Mouse (Mus musculus): ENCODE data around the gene Hes5.
A peak's percentile ranks its signal among the peaks of the same experiment; 100 is the strongest.

Gene Hes5

GRCm38 (mm10) chr4:154965856-154966255 is 5.1 kb downstream of the Hes5 start:
- no peak for DNase-seq

DNA sequence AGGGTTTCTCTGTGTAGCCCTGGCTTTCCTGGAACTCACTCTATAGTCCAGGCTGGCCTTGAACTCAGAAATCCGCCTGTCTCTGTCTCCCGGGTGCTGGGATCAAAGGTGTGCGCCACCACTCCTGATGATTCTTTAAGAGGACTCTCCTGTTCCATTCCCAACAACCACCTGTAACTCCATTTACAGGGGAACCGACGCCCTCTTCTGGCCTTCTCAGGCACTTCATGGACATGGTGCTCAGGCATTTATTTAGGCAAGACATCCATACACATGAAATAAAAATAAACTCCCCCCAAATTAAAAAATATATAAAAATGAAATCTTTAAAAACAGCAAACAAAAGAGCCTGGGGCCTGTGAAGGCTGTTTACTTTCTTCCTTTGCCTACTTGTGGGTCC is 6.5 kb downstream of the Hes5 start:
- peak; percentile 61 to 66 for DNase-seq

DNA sequence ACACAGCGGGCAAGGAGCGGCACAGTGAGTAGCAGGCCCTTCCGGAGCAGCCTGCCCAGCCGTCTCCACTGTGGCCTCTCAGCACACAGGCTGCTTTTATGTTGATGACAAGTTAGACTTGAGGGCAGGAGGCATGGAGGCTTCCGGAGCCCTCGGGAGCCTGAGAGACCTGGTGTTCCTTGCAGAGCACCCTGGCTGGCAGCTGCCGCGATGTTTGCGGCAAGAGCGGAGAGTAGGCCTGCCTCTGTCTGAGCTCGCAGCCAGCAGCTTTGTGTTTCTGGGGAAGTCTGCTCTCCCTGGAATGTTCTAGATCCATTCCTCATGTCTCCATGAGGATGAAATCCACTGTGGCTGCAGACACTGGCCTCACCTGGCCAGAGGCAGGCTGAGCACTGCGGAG is 11.8 kb downstream of the Hes5 start:
- no peak for DNase-seq

DNA sequence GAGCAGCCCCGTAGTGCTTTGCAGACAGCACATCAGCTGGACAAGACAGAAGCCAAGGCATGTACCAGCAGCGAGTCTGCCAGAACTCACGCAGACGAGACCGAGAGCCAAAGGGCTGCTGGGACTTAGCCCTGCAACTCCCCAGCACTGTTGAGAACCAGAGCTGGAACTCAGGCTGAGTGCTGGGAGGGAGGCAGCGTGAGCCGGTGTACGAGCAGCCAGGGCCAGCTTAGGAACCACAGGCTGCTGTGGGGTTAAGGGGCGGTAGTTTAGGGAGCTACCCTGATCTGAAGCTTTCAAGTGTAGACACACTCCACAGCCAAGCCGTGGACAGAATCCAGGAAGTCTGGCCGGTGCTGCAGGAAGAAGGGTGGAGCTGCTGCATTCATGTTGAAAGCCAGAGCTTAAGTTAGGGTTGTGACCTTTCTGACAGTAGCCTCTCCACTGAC is 13.5 kb downstream of the Hes5 start:
- DNase-seq: peak; percentile 54 to 65

DNA sequence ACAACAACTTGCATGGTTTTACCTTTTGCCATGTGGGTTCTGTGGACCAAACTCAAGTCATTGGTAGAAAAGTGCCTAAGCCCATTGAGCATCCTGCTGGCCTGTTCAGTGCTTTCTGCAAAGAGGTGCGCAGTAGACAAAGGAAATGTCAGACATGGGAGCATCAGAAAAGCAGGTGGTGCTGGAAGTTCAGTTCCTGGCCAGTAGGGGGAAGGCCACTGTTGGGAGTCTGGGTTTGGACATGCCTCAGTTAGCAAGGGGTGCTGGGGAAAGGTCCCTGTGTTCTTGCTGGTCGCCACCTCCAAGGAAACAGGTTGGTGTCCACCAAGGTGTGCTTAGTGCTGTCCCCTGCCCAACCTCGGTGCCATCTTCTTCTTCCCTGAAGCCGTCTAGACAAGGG is 19.4 kb downstream of the Hes5 start:
- DNase-seq: no peak

DNA sequence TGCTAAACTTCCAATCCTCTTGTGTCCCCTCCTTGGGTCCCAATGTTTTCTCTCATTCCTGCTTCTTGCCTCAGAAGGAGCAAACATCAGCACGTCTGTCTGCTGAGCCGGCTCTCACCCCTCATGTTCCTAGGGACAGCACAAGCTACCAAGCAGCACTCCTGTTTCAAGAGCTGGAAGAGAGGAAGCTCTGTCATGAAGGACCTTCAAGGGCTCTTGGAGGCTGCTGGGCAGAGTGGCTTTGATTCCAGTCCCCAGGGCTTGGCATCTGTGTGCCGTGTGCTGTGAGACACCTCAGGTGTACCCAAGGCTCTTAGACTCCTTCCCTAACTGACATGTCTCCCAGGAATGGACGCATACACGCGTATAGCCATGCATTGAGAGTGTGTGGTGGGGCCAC is 20.4 kb downstream of the Hes5 start:
- no peak for DNase-seq

GRCm38 (mm10) chr4:154981530-154981929 is 20.8 kb downstream of the Hes5 start:
- DNase-seq: peak; percentile 62 to 69

DNA sequence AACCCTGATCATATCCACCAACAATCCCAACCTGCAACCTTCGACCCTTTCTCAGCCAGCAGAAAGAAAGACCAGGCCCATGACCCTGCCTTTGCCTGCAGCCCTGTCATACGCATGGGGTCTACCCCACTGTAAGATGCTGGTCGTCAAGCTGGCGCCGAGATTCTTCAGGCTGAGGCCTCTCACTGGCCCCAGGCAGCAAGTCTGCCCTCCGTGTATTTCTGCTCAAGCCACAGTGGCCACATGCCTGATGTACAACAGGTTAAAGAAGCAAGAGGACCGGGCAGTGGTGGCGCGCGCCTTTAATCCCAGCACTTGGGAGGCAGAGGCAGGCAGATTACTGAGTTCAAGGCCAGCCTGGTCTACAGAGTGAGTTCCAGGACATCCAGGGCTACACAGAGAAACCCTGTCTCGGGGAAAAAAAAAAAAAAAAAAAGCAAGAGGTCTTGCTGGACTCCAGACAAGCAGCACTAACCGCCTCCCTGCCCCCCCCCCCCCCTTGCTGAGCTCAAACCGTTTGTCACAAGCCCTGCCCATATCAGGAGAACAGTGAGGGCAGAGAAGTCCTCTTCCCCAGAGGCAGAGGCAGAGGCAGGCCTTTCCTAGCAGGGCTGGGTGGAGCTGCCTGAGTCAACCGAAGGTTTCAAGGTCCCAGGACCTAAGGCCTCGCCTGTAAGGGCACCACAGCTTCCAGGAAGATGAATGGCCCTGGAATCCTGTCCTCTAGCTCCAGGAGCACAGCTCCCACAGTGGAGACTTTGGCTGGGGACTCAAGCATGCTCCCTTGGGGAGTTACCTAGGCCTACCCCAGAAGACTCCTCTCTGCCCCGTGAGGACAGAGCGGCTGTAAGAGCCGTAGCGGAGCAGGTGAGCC is 21.8 kb downstream of the Hes5 start:
- no peak for DNase-seq

GRCm38 (mm10) chr4:154983767-154984166 is 23.0 kb downstream of the Hes5 start:
- DNase-seq: no peak

- DNase-seq: no peak
These were observed 24.5 kb downstream of the Hes5 start for GRCm38 (mm10) chr4:154985151-154985777.

GRCm38 (mm10) chr4:154986096-154986495 is 25.4 kb downstream of the Hes5 start:
- peak; percentile 78 to 82 for DNase-seq

DNA sequence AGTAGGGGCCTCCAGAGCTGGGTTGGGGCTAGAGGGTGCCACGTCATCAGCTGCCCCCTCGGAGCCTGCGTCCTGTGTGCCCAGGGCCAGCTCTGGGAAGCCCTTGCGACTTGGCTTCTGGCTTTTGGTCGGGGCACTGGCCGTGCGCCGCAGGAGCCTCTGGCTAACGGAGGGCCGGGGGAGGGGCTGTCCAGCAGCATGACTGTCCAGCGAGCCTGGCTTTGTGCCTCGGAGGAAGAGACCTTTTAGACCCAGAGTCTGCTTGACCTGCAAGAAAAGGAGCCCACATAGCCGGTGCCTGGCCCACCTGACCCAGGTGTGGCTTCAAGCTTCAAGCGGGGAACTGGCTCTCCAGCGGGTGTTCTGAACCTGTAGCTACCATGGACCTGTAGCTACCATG is 26.0 kb downstream of the Hes5 start:
- DNase-seq: no peak

- no peak for DNase-seq
These were observed 34.2 kb downstream of the Hes5 start for GRCm38 (mm10) chr4:154994876-154995275.

DNA sequence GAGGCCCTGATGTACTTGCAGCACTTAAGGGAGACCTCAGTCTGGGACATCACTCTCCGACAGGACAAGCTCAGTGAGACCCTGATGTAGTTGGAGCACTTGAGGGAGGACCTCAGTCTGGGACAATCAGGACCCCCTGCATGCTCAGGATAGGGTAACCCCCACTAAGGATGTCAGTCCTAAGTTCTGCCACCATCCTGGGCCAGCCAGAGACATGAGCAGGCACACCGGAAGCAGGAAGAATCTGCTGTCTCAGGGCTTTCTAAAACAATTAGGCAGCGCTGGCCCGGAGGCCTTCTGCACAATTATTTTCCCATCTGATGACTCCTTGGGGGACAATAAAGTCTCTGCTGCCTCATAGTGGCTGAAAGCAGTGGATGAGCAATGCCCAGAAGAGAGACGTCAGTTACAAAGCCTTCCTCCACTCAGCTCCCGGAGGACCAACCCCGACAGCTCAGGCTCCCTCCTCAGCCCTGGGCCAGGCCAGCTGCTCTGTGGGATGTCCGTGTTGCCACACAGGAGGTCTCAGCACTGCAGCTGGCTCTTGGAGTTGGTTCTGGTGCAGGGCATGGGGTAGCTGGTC is 35.9 kb downstream of the Hes5 start:
- DNase-seq: peak in 1 of 2 experiments; percentile 32

GRCm38 (mm10) chr4:154999379-154999778 is 38.7 kb downstream of the Hes5 start:
- DNase-seq: no peak

DNA sequence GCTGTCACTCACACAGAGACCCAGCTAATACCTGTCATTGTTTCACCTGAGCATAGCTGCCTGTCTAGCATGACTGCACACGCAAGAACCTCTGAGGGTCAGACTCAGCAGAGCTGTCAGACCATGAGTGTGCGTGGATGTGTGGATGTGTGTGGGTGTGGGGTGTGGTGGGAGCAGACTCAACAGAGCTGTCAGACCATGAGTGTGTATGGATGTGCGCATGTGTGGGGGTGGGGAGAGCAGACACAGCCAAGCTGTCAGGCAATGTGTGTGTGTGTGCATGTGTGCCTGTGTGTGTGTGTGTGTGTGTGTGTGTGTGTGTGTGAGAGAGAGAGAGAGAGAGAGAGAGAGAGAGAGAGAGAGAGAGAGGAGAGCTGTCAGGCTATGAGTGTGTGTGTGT is 44.6 kb downstream of the Hes5 start:
- no peak for DNase-seq

DNA sequence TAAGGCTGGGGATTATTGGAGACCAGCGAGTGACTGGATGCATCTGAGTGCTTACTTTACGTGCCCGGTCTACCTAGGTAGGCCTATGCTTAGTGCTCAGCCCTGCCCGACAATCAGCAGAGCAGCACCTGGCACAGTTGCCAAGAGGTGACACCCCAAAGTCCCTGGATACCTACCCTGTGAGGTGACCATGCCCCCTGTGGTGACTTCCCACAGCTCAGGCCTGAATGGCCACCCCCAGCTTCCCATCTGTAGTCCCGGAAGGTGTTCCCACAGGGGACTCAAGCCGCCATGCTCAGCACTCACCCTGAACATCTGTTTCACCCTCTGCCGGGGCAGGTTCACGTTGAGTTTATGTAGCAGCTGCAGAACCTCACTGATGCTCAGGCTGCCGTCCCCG is 45.6 kb downstream of the Hes5 start:
- no peak for DNase-seq

DNA sequence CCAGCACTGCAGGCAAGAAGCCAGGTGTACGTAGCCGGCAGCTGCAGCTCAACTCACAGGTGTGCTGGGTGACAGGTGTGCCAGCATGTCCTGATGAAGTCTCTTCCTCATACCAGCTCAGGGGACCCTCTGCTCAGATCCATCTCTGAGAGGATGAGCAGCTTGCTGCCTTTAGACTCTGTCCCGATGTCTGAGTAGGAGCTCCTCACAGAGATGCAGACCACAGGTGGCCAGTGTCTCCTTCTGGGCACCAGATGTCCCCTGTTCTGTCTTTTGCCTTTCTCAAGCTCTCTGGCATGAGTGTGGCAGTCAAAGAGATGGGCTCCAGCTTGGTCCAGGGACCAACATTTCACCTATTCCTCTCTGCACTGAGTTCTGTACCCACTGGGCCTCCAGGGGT is 46.9 kb downstream of the Hes5 start:
- no peak for DNase-seq

DNA sequence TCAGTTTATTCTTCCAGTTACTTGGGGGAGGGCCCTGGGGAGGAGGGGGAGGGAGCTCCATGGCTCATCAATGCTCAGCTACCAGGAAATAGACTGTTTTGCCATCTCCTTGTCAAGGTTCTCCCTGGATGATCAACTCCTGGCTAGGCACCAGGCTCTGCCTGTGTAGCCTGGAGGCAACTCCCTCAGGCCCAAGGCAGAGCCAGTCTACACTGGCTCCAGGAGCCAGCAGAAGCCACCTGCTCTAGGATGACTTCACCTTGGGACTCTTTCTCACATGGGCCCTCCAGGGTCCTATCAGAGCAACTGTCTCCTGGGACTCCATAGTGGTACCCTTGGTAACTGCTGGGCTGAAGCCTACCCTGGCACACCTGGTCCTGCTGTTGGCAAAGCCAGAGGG is 47.4 kb downstream of the Hes5 start:
- no peak for DNase-seq

DNA sequence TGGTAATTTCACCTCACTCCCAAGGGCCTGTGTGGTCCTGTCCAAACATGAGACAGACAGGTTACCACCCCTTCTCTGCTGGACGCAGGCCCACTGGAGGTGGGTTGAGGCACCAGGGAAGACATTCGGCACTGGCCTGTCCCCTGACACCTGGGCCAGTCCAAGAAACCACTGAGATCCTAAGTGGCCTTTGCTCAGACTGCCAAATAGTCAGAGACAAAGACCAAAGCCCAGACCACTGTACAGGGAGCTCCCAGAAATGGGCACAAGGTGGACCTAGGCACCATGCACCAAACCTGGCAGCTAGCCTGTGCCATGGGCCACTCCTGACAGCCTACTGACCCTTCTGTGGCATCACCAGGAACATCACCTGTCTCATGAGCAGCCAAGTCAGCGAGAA is 48.5 kb downstream of the Hes5 start:
- no peak for DNase-seq

- DNase-seq: no peak
These were observed 50.1 kb downstream of the Hes5 start for GRCm38 (mm10) chr4:155010870-155011269.

DNA sequence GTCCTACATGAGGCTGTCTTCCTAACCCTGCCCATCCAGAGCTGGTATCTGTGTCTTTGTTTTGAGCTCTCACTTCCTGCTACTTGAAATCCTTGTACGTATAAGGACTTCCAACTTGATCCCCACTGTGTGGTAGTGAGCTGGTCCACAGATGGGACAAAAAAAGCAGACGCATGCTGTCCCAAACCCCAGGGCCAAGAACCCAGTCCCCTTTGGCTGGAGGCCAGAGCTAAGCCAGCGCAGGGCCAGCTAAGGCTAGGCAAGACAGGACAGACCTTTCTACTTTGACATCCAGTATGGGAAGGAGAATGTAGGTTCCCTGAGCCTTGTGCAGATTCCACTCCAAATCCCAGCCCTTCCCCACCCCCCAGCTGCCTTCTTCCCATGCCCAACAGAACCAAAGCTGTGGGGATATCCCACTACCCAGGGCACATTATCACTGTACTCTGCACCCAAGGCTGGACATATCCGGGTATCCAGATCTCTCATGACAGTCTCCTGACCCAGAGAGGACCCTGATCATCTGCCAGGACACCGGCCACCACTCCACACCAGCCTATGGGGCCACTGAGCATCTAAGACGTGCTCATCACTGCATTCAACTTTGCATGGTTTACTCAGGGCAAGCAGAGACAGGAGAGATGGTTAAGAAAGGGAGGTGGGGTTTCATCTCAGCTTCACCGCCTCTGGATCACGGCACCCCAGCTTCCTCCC is 50.7 kb downstream of the Hes5 start:
- DNase-seq: no peak
